Mouse (Mus musculus): ENCODE measurements around the gene Pltp.
A peak's percentile ranks its signal among the peaks of the same experiment; 100 is the strongest.
"Not testable (repeated sequence)": the region's sequence is repeated elsewhere in the genome, so short reads cannot be mapped to it uniquely, and the experiment has no call there.

Gene Pltp

DNA sequence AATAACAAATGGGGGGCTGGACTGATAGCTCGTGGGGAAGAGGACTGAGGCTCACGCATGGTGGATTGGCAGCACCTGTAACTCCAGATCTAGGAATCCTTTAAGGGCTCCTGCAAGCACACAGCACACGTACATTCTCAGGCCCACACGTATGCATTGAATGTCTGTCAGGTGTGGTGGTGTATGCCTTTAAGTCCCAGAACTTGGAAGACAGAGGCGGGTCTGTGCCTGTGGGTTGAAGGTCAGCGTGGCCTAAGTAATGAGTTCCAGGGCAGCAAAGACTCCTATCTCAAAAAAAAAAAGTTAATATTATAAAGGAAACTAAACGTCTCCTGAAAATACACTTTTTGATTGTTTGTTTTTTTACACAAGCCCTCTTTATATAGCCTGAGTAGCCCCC lies 50.9 kb downstream of the Pltp start:
- no peak for DNase-seq (ENCODE audit: low read depth, low spot score)

DNA sequence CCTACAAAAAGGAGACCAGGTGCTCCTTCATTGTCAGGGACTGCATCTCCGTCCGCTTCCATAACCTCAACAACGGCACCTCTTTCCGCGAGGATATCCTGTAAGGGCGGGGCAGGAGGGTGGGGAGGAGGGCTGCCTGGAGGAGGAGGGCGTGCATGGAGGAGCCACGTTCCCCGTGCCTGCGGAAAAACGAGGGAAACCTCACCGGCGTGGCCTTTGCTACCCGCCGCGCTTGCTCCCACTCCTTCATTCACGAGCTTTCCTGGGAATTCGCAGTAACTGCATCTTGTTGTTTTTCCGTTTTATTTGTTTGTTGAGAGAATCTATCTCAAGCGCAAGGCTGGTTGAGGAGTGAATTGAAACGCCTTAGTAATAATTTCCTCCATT lies 52.2 kb downstream of the Pltp start:
- no peak for DNase-seq (ENCODE audit: low read depth, low spot score)

DNA sequence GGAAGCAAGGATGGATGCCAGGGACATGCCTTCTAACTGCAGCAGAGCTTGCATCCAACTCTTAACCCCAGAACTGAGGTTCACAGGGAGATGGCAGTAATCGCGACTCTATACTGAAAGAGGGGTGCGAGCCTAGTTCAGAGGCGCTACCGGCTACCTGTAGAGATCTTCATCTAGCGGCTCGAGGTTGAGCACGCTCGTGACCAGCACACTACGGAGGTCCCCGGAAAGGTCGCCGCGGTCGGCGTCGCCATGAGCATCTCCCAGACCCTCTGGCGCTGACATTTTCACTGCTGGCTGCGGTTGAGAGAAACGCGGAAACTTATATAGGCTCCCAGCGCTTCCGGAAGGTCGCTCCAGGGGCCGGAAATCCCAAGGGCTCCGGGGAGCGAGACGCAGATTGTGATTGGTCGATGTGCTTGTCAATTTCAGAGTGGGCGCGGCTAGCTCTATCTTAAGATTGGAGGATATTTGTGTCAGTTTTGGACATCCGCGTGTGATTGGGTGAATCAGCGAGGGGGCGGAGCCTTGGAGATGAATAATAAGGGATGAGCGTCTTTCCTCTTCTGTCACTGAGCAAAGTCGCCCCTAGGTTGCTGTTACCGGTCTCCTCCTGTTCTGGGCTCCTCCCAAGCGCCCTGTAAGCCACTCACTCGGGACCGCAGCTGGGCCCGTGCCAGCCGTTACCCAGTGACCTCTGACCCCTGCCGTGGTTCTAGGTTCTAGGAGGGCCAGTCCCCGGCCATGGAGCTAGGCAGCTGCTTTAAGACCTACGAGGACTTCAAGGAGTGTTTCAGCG lies 52.8 kb downstream of the Pltp start, which contains the start of the genes Acot8 and Zswim3:
Gene Acot8 (minus strand): TSS at position 350 of the 799 bp plus-strand sequence.
Gene Zswim3 (plus strand): TSS at position 566 of the 799 bp plus-strand sequence.
- peak; percentile 100 for DNase-seq (ENCODE audit: low read depth, low spot score)

DNA sequence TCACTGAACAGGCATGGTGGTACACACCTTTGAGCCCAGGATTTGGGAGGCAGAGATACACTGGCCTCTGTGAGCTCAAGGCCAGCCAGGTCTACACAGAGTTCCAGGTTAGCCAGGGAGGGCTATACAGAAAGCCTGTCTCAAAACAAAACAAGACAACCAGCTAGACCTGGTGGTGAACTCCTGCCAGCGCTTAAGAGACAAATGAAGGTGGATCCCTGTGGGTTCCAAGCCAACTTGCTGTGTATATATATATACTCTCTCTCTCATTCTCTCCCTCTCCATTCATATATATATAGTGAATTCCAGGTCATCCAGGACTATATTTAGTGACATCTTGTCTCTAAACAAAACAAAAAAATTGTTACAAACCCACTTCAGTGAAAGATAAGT lies 53.6 kb downstream of the Pltp start:
- no peak for DNase-seq (ENCODE audit: low read depth, low spot score)

DNA sequence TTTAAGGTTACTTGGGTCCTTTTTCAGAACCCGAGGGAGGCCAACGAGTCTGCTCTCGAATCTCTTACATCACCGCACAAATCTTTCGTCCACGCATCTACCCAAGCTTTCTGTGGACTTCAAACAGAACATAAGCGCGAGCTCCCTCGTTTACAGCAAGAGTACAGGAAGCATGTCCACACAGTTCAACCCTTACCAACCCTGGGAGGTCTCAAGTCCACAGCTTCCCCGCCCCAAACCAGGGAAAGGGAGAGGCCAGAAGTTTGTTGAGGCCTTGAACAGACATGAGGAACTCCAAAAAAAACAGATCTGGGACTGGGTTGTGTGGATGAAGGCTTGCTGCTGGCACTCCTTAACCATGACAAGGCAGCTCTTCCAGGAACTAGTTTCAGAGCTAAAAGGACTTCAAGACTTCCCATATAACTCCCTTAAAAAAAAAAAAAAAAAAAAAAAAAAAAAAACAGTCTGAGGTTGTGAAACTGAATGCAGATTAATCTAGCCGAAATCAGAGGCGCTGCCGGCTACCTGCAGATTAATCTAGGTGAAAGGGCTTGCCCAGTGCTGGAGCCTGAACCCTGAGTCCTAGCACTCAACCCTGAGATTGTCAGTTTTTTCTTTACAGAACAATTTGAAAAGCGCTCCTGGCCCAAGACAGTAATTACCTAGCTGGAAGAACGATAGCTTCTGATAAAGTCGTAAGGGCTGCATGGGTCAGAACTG lies 54.1 kb downstream of the Pltp start:
- no peak for DNase-seq (ENCODE audit: low read depth, low spot score)

DNA sequence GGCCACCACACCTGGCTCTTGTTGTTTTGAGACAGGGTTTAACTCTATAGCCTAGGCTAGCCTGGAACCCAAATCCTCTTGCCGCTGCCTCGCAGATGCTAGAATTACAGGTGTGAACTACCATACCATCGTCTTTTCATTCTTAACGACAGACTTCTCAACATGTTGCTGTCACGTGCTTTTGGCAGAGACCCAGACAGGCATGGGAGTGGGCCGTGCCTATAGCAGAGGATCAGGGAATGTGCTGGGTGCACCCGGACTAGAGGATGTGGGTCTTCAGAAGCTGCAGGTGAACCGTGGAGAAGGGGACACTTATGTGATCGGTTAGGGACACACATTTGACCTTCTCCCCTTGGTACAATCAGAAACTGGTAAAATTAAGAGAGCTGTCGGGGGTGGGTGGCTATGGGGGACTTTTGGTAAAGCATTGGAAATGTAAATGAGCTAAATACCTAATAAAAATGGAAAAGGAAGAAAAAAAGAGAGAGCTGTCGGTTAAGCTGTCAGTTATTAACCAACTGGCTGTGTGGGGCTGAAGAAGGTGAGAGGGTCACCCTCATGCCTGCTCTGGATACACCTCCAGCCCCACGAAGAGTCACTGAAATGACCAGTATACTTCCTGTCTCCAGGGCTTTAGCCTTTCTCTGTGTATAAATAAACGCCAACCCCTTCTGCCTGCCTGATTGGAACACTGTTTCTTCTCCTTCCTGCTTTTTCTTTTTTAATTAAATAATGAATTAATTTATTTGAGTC lies 57.1 kb downstream of the Pltp start:
- DNase-seq (ENCODE audit: low read depth, low spot score): no peak

DNA sequence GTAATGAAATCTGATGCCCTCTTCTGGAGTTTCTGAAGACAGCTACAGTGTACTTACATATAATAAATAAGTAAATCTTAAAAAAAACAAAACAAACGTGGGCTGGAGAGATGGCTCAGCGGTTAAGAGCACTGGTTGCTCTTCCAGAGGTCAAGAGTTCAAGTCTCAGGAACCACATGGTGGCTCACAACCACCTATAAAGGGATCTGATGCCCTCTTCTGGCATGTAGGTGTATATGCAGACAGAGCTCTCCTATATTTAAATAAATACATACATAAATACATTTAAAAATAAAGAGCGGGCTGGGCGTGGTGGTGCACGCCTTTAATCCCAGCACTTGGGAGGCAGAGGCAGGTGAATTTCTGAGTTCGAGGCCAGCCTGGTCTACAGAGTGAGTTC lies 59.0 kb downstream of the Pltp start:
- DNase-seq (ENCODE audit: low read depth, low spot score): not testable (repeated sequence)

DNA sequence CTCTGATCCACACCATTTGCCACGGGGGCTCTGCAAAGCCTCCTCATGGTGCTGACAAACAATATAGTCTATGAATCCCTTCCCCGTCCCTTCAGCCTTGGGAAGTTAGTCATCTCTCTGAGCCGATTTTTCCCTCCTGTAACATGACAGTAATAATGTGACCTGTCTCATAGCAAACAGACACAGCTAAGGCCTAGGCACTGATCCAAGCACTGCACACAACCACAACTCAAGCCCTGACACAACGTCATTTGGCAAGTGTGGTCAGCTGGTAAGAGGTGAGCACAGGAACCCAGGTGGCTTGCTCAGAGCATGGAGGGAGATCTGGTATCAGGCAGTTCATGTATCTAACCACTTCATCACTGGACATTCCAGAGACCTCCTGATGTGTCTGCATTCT lies 61.6 kb downstream of the Pltp start:
- DNase-seq (ENCODE audit: low read depth, low spot score): no peak

DNA sequence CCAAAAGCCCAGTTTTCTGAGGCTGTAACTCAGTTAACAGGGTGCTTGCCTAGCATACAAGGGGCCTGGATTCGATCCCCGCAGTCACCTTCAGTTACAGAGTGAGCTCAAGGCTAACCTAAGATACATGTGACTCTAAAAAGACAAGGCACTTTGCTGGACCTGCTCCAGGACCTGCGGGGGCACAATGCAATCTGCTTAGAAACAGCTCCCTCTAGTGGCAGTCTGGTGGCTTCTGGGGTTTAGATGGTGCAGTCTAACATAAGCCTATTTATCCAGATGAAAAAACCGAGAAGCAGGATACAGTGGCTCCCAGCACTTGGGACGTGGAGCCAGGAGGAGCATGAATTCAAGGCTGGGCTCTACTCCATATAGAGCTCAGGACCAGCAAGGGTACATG lies 63.2 kb downstream of the Pltp start:
- peak; percentile 77 for DNase-seq (ENCODE audit: low read depth, low spot score)

DNA sequence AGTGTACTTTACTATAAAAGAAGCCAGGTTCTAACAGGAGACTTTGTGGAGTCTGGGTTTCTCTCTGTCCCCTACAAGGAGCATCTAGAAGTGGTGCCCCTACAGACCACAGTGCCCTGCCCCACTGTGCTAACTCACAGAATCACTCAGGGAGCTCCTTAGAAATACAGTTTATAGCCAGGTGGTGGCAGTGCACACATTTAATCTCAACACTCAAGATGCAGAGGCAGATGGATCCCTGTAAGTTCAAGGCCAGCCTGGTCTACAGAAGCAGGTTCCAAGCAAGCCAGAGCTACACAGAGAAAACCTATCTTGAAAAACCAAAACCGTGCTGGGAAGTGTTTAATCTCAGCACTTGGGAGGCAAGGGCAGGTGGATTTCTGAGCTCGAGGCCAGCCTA lies 63.7 kb downstream of the Pltp start:
- DNase-seq (ENCODE audit: low read depth, low spot score): no peak

DNA sequence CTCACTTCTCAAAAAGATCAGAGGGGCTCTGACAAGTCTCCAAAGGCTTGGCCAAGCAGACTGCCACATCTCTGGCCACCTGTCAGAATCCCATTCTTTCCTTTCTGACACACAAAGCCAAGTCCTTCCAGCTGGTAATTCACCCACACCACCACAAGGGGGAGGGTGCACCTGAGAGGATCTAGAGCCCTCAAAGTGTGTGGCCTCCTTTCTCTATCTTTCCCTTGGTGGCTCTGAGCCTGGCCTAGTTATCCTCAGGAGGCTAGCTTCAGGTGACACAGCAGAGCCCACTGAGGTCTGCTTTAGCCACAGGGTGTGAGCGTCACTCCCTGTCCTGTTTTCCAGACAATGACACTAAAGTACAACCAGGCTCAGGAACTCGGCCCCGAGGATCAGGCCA lies 64.3 kb downstream of the Pltp start:
- DNase-seq (ENCODE audit: low read depth, low spot score): no peak

DNA sequence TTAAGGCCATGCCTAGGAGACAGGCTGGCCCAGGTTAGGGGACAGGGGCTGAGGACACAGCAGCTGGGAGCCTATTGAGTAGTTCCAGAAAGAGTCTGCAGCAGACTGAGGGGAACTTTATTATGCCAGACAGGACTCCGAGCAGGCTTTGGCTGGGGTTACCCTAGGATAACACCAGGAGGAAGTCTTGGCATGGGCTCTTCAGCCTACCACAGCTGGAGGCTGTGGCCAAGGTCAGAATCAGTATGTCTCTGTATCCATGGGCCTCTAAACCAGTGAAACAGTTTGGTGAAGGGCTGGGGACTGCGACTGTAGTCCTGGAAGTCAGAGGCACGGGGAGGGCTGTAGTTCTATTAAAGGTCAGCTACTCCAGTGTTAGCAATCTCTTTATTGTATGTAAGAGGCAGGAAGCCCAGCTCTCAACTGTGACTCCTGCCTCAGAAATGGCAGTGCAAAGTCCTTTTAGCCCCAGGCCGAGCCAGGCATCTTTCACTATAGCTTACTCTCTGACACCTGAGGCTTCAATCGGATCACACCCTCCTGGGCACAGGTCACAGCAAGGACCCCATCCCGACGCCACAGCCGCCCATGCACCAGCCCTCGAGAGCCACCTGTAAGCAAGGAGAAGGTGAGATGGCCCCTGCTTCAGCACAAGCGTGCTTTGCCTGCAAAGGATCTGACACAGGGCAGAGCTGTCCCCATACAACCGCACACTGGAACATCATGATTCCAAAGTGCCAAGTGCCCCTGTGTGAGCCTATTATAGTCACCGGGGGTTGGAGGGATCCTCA lies 64.9 kb downstream of the Pltp start:
- DNase-seq (ENCODE audit: low read depth, low spot score): no peak

DNA sequence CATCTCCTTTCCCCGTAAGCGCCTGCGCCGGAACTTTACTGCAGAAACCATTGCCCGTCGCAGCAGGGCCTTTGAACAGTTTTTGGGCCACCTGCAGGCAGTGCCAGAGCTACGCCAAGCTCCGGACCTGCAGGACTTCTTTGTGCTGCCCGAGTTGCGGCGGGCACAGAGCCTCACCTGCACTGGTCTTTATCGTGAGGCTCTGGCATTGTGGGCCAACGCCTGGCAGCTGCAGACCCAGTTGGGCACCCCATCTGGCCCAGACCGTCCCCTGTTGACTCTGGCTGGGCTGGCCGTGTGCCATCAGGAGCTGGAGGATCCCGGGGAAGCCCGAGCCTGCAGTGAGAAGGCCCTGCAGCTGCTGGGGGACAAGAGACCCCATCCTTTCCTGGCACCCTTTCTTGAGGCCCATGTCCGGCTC lies 65.7 kb downstream of the Pltp start:
- no peak for DNase-seq (ENCODE audit: low read depth, low spot score)

DNA sequence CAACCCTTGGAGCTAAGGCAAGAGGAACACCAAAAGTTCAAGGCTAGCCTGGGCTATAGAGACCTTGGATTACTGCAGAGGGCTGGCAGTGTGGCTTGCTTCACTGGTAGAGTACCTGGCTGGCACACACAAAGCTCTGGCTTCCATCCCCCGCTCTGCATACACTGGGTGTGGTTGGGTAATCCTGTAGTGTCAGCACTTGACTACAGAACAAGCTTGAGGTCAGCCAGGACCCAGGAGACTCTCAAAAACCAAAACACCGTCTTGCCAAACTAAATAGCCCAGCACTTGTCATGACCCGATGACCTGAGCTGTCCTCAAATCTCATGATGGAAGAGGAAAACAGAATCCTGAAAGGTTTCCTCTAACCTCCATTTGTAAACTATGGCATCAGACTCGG lies 67.1 kb downstream of the Pltp start:
- DNase-seq (ENCODE audit: low read depth, low spot score): no peak

Measured in c-Kit-negative CD71-positive TER-119-positive erythroid progenitor cells, embryonic 14.5 days (primary cell).